Mouse (Mus musculus) spleen, adult 2 months (tissue): ENCODE results near the gene Tnfrsf13c. TPM values are rescaled to one million over a fixed set of nuclear protein-coding genes. Genes with fewer than 3 reads are reported as not detected.
A peak's percentile ranks its signal among the peaks of the same experiment; 100 is the strongest.

Source experiments
- DNase-seq, 2 experiments: peaks; one replicate each; pipeline versions ENCODE4 v3.0.0 to v3.0.0-alpha.2; 2012 to 2021; ENCODE audit warnings: low spot score in 2 of 2, low read depth in 1 of 2
- H3K27ac ChIP-seq: fragments of 200-500 bp; 2 replicates; pipeline ENCODE4 v1.5.1; 2012; ENCODE audit warnings: low read length, inconsistent platforms; ENCODE audit not compliant: insufficient read depth
- H3K27me3 ChIP-seq: fragments of 200-500 bp; 2 replicates; pipeline ENCODE4 v1.6.1; 2012; ENCODE audit warnings: mild to moderate bottlenecking, moderate library complexity, low read length, inconsistent platforms; ENCODE audit not compliant: control insufficient read depth, insufficient read depth
- H3K36me3 ChIP-seq: fragments of 200-500 bp; 2 replicates; pipeline ENCODE4 v1.6.1; 2012; ENCODE audit warnings: mild to moderate bottlenecking, low read length, inconsistent platforms; ENCODE audit not compliant: control insufficient read depth, insufficient read depth
- H3K4me1 ChIP-seq: fragments of 200-500 bp; 2 replicates; pipeline ENCODE4 v1.6.1; 2011; ENCODE audit warnings: inconsistent platforms; ENCODE audit not compliant: control insufficient read depth, insufficient read depth, insufficient read length
- H3K4me3 ChIP-seq: fragments of 200-500 bp; 2 replicates; pipeline ENCODE4 v1.5.1; 2011; ENCODE audit warnings: mild to moderate bottlenecking, inconsistent platforms; ENCODE audit not compliant: insufficient read depth, insufficient read length; ENCODE audit errors: extremely low read depth
- CTCF ChIP-seq: fragments of 200-500 bp; IDR thresholded peaks from 2 replicates; pipeline ENCODE4 v1.5.1; 2011; ENCODE audit warnings: mild to moderate bottlenecking, inconsistent platforms; ENCODE audit not compliant: insufficient read depth, insufficient read length, insufficient replicate concordance; ENCODE audit errors: extremely low read depth
- POLR2A ChIP-seq: fragments of 200-500 bp; IDR thresholded peaks from 2 replicates; pipeline ENCODE4 v1.6.1; 2011; ENCODE audit warnings: low read depth, low read length, inconsistent platforms
- WGBS: fragments of 180-500 bp; shearing (Covaris S2); methylation state at CpG from one replicate; pipeline ENCODE4 v1.1.7; 2018; 5-methylcytosine and 5-hydroxymethylcytosine counted together
- polyA plus RNA-seq: library from polyadenylated mRNA; depleted of rRNA; stranded (reverse); fragments of >200 nt; gene quantifications from 2 replicates; pipeline ENCODE4 v1.2.3, GENCODE M21; 2012

Tnfrsf13c gene
- polyA plus RNA-seq, 1 experiment: 120 TPM

- whole genome bisulfite sequencing: 77% methylated on average over 6 of the region's 6 CpGs
- TF ChIP-seq POLR2A (no peak), CTCF (no peak)
- Histone ChIP-seq H3K27me3 (no peaks in the 10 kb centered on the region), H3K4me3 (no peak overlapping the region), H3K4me1 (peaks cover 54% of the 10 kb centered on the region), H3K27ac (peak overlapping the region; percentile 71), H3K36me3 (no peaks in the 10 kb centered on the region)
- no peak for DNase-seq
These were observed 6.0 kb upstream of the Tnfrsf13c start for GRCm38 (mm10) chr15:82230098-82230611.

- peak in 1 of 2 experiments; percentile 83 for DNase-seq
- TF ChIP-seq POLR2A (no peak), CTCF (no peak)
- Histone ChIP-seq H3K27me3 (no peaks in the 10 kb centered on the region), H3K27ac (peak overlapping the region; percentile 74), H3K4me1 (peaks cover 60% of the 10 kb centered on the region), H3K36me3 (no peaks in the 10 kb centered on the region), H3K4me3 (no peak overlapping the region)
- WGBS: 47% methylated on average over 11 of the region's 11 CpGs
These were observed 5.4 kb upstream of the Tnfrsf13c start for GRCm38 (mm10) chr15:82229542-82230045.

- H3K36me3 ChIP-seq: peaks cover 5% of the 10 kb centered on the region; the same call in 1 of the 2 replicates
- DNase-seq: no peak
- WGBS: 46% methylated on average over 5 of the region's 5 CpGs
- no peak overlapping the region for H3K4me3 ChIP-seq
- TF ChIP-seq CTCF (no peak), POLR2A (no peak)
- peak overlapping the region; percentile 84 for H3K27ac ChIP-seq
- peaks cover 42% of the 10 kb centered on the region; the same call in 1 of the 2 replicates for H3K4me1 ChIP-seq
- no peaks in the 10 kb centered on the region for H3K27me3 ChIP-seq
These were observed 1.6 kb upstream of the Tnfrsf13c start for GRCm38 (mm10) chr15:82225769-82226168.

DNA sequence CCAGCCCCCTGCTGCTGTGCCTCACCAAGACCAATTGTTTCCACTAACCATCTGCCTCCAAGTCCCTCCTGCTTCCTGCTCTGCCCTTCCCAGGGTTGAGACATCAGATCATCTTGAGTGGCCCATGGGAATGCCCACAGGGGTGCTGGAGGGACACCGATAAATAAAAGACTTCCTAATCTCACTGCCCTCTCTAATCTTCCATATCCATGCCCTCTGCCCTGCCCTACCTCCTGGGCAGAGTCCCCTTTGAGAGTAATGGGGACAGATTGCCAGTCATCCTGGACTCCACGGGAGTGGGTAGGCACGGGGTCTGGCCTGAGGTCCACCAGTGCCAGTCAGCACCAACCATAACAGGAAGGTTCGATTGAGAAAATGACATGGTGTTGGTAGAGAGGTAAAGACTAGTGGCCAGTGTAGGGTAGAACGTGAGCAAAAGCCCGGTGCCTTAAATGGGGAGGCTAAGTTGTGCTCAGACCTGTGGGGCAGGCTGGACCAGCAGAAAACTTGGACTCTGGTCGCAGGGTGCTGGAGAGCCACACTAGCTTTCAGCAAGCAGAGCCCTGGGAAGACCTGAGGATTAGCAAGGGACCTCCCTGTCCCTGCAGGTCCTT, 540 bp upstream of the Tnfrsf13c start:
- peak overlapping the region; percentile 67; the same call in 1 of the 2 replicates for H3K4me3 ChIP-seq
- H3K36me3 ChIP-seq: peaks cover 5% of the 10 kb centered on the region; the same call in 1 of the 2 replicates
- no peaks in the 10 kb centered on the region for H3K27me3 ChIP-seq
- peak overlapping the region; percentile 84 for H3K27ac ChIP-seq
- 30% methylated on average over 7 of the region's 7 CpGs for WGBS
- TF ChIP-seq POLR2A (no peak), CTCF (no peak)
- peaks cover 41% of the 10 kb centered on the region; the same call in 1 of the 2 replicates for H3K4me1 ChIP-seq
- no peak for DNase-seq

DNA sequence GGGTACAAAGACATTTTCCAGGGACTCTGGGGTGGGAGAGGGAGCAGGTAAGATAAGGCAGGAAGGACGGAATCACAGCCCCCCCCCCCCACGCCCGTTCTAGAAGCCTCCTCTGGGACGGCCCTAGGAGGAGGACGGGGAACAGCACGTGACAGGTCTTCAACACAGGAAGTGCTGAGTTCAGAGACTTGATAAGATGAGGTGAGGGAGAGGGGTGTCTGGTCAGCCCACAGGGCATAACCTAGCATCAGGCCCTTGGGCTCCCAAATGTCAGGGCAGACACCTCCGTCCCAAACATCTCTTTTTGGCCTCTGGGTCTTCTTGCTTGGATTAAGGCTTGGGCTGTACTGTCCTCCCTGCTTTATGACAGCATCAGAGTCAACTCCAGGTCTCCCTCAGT, 918 bp downstream of the Tnfrsf13c start:
- Histone ChIP-seq H3K4me1 (peaks cover 49% of the 10 kb centered on the region; the same call in 1 of the 2 replicates), H3K36me3 (peaks cover 5% of the 10 kb centered on the region; the same call in 1 of the 2 replicates), H3K27me3 (no peaks in the 10 kb centered on the region), H3K4me3 (peak overlapping the region; percentile 67), H3K27ac (peak overlapping the region; percentile 84)
- no peak for TF ChIP-seq CTCF
- TF ChIP-seq POLR2A: peak; percentile 47
- 22% methylated on average over 7 of the region's 7 CpGs for WGBS
- DNase-seq: no peak

- H3K4me3 ChIP-seq: peak overlapping the region; percentile 1; the same call in 1 of the 2 replicates
- no peaks in the 10 kb centered on the region for H3K27me3 ChIP-seq
- 76% methylated on average over 14 of the region's 14 CpGs for WGBS
- peaks cover 5% of the 10 kb centered on the region; the same call in 1 of the 2 replicates for H3K36me3 ChIP-seq
- TF ChIP-seq CTCF: peak; percentile 21; the same call in 1 of the 2 replicates
- TF ChIP-seq POLR2A: no peak
- H3K4me1 ChIP-seq: peaks cover 56% of the 10 kb centered on the region; the same call in 1 of the 2 replicates
- H3K27ac ChIP-seq: peak overlapping the region; percentile 69
- no peak for DNase-seq
These were observed 2.9 kb downstream of the Tnfrsf13c start for GRCm38 (mm10) chr15:82221104-82221860.
